Mouse (Mus musculus): ENCODE results near the gene Prr7. TPM values are rescaled to one million over a fixed set of nuclear protein-coding genes. Genes with fewer than 3 reads are reported as not detected.
A peak's percentile ranks its signal among the peaks of the same experiment; 100 is the strongest.

The Prr7 gene
- 4.2 and 5.8 TPM in 2 replicates for polyA plus RNA-seq (2015; fragmentation: Nextera tagmentation; extraction: Ambion mirVana)

DNA sequence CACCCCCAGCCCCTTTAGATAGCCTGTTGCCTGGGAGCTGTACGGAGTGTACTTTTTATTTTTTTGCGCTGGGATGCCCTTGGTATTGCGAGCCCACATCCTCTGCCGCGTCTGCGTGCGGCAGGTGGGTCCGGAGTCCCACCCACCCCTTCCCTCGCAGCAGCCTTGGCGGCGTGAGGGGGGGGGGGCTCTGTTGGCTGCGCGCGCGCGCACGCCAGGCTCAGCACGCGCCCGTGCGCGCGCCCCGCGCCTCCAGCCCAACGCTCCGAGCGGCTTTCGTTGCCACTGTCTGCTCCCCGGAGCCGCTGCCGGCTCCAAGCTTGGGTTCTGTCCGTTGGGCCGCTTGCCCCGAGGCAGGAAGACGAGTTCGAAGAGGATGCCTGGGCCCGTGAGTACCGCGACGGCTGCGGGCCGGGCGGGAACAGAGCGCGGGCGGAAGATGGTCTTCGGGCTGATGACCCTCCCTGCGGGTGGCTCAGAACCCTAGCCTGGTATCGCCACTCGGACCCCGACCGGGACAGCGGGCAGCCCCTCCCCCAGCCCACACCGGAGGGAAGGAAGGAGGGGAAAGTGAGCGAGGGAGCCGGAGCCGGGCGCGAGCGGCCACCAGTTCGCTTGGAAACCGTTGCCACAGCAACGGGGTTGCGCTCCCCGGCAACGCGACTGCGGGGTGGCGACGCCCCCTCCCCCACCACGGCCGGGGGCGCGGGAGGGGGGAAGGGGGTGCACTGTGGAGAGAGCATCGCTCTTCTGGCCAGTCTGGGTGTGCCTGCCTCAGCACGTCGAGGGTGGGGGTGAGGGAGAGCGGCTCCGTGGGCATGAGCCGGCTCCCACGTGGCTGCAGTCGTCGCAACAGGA lies at the start of gene Prr7:
Gene Prr7 (plus strand): TSS at position 241 of the 858 bp plus-strand sequence.
- Histone ChIP-seq H3K4me3 (replicated peaks) (peak within 1 kb of the TSS; percentile 88), H3K9ac (replicated peaks) (peak within 1 kb of the TSS; percentile 92), H3K9me3 (replicated peaks) (no peaks in the 10 kb centered on the region), H3K27ac (replicated peaks) (peak within 1 kb of the TSS; percentile 98), H3K36me3 (peaks cover 18% of the 10 kb centered on the region), H3K27me3 (replicated peaks) (no peaks in the 10 kb centered on the region), H3K4me1 (peaks cover 61% of the 10 kb centered on the region), H3K4me2 (peak within 1 kb of the TSS; percentile 89)
- under 1% methylated on average over 82 of the region's 84 CpGs for WGBS
- peak; percentile 81 for ATAC-seq (ENCODE audit: low FRiP score)

DNA sequence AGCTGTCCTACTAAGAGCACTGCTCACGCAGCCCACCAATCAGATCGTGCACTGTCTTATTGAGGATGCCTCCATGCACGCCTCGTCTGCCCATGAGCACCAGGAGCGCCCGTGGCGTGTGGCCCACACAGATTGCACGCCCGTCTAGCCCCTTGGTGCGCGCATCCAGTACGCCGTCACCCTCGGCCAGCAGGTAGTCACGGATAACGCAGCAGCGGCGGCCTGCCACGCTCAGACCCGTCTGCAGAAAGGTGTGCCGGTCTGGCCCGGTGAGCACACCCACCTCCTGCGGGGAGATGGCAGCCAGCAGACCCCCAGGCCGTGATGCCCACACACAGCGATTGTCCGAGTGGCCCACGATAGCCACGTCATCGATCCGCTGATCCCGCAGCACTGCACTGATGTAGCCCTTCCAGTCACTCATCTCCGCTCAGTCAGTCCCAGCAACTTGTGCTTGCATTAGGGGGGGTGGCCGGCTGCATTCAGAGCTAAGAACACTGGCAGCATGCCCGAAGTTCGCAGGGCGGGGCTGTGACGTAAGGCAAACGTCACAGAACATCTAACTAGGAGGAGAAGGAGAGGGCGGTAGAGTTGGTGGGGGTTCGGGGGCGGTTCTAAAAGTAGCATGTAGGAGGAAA lies 49.2 kb upstream of the Prr7 start, which contains the start of gene Pfn3:
Gene Pfn3 (minus strand): TSS at position 490 of the 638 bp plus-strand sequence.
- Histone ChIP-seq H3K4me2 (peak within 1 kb of the TSS; percentile 66), H3K4me3 (replicated peaks) (peak within 1 kb of the TSS; percentile 41), H3K9me3 (replicated peaks) (no peaks in the 10 kb centered on the region), H3K27ac (replicated peaks) (no peak within 1 kb of the TSS), H3K27me3 (replicated peaks) (peaks cover 30% of the 10 kb centered on the region), H3K9ac (replicated peaks) (peak within 1 kb of the TSS; percentile 34), H3K36me3 (no peaks in the 10 kb centered on the region), H3K4me1 (peaks cover 16% of the 10 kb centered on the region)
- peak; percentile 61; the same call in 1 of the 2 replicates for ATAC-seq (ENCODE audit: low FRiP score)
- WGBS, result 4% methylated on average over 41 of the region's 41 CpGs

GRCm38 (mm10) chr13:55418004-55418403 lies 46.1 kb upstream of the Prr7 start:
- H3K4me2 ChIP-seq, result peak overlapping the region; percentile 47
- no peaks in the 10 kb centered on the region for H3K36me3 ChIP-seq
- ATAC-seq (ENCODE audit: low FRiP score), result no peak
- H3K27ac ChIP-seq (replicated peaks), result no peak overlapping the region
- 9% methylated on average over 12 of the region's 12 CpGs for WGBS
- no peaks in the 10 kb centered on the region for H3K9me3 ChIP-seq (replicated peaks)
- H3K9ac ChIP-seq (replicated peaks), result peak overlapping the region; percentile 34; the same call in 1 of the 2 replicates
- peaks cover 31% of the 10 kb centered on the region for H3K4me1 ChIP-seq
- peaks cover 58% of the 10 kb centered on the region for H3K27me3 ChIP-seq (replicated peaks)
- H3K4me3 ChIP-seq (replicated peaks), result 0 out of 2 replicates have a peak overlapping the region, but pooled peaks have one; percentile 12

DNA sequence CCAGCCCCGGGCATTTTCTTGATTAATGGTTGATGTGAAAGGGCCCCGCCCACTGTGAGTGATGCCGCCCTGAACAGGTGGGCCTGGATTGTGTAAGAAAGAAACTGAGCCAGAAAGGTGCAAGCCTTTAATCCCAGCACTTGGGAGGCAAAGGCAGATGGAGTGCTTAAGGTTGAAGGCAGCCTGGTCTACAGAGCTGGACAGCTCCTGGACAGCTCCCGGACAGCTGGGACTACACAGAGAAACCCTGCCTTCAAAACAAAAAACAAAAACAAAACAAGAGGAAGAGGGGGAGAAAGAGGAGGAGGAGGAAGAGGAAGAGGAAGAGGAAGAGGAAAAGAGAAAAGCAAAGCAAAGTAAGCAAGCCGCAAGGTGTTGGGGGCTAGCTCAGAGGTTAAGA lies 44.9 kb upstream of the Prr7 start:
- H3K9me3 ChIP-seq (replicated peaks), result no peaks in the 10 kb centered on the region
- H3K27ac ChIP-seq (replicated peaks), result no peak overlapping the region
- no peak for ATAC-seq (ENCODE audit: low FRiP score)
- no peaks in the 10 kb centered on the region for H3K36me3 ChIP-seq
- H3K9ac ChIP-seq (replicated peaks), result no peak overlapping the region
- no peak overlapping the region for H3K4me3 ChIP-seq (replicated peaks)
- peaks cover 49% of the 10 kb centered on the region for H3K27me3 ChIP-seq (replicated peaks)
- H3K4me1 ChIP-seq, result peaks cover 31% of the 10 kb centered on the region
- no peak overlapping the region for H3K4me2 ChIP-seq
- 86% methylated on average over 5 of the region's 5 CpGs for WGBS

- peak; percentile 36; the same call in 1 of the 2 replicates for ATAC-seq (ENCODE audit: low FRiP score)
- no peaks in the 10 kb centered on the region for H3K36me3 ChIP-seq
- peaks cover 46% of the 10 kb centered on the region for H3K27me3 ChIP-seq (replicated peaks)
- peak overlapping the region; percentile 29; the same call in 1 of the 2 replicates for H3K4me3 ChIP-seq (replicated peaks)
- peaks cover 24% of the 10 kb centered on the region for H3K4me1 ChIP-seq
- 0 out of 2 replicates have a peak overlapping the region, but pooled peaks have one; percentile 32 for H3K9ac ChIP-seq (replicated peaks)
- no peak overlapping the region for H3K27ac ChIP-seq (replicated peaks)
- H3K4me2 ChIP-seq, result peak overlapping the region; percentile 53
- no peaks in the 10 kb centered on the region for H3K9me3 ChIP-seq (replicated peaks)
- 32% methylated on average over 51 of the region's 51 CpGs for WGBS
These were observed 43.8 kb upstream of the Prr7 start for GRCm38 (mm10) chr13:55420018-55420932.

- 16% methylated on average over 35 of the region's 35 CpGs for WGBS
- peak; percentile 67; the same call in 1 of the 2 replicates for ATAC-seq (ENCODE audit: low FRiP score)
- H3K27me3 ChIP-seq (replicated peaks), result peaks cover 46% of the 10 kb centered on the region
These were observed 42.9 kb upstream of the Prr7 start for GRCm38 (mm10) chr13:55420933-55421800.

DNA sequence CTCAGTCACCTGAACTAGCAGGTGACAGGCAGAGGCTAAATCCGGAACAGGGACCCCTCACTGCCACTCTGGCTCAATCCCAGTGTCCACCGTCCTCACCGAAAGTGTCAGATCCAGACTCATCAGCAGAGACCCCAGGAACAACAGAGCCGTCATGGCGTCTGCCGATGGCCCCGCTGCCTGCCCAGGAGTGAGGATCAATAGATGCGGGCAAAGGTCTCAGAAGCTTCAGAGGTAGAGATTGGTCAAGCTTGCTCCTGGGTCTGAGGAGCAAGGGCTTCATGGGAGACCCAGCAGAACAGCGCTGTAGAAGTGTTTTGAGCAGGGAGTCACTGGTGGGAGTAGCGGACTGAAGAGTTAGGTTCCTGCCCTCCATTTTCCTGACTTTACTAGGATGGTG lies 37.5 kb upstream of the Prr7 start, which contains the start of gene F12:
Gene F12 (minus strand): TSS at position 181 of the 400 bp plus-strand sequence.
- Histone ChIP-seq H3K27ac (replicated peaks) (no peak within 1 kb of the TSS), H3K4me2 (no peak within 1 kb of the TSS), H3K4me3 (replicated peaks) (no peak within 1 kb of the TSS), H3K36me3 (no peaks in the 10 kb centered on the region), H3K9me3 (replicated peaks) (no peaks in the 10 kb centered on the region), H3K27me3 (replicated peaks) (peaks cover 11% of the 10 kb centered on the region), H3K9ac (replicated peaks) (no peak within 1 kb of the TSS), H3K4me1 (peaks cover under 1% of the 10 kb centered on the region; the same call in 1 of the 2 replicates)
- 90% methylated on average over 10 of the region's 10 CpGs for WGBS
- ATAC-seq (ENCODE audit: low FRiP score), result no peak

More at GRCm38 (mm10) chr13:55420933-55421800, 42.9 kb upstream of the Prr7 start:
- Histone ChIP-seq H3K4me1 (peaks cover 24% of the 10 kb centered on the region), H3K27ac (replicated peaks) (no peak overlapping the region), H3K4me3 (replicated peaks) (peak overlapping the region; percentile 29), H3K9me3 (replicated peaks) (no peaks in the 10 kb centered on the region), H3K9ac (replicated peaks) (peak overlapping the region; percentile 32), H3K4me2 (peak overlapping the region; percentile 53), H3K36me3 (no peaks in the 10 kb centered on the region)

DNA sequence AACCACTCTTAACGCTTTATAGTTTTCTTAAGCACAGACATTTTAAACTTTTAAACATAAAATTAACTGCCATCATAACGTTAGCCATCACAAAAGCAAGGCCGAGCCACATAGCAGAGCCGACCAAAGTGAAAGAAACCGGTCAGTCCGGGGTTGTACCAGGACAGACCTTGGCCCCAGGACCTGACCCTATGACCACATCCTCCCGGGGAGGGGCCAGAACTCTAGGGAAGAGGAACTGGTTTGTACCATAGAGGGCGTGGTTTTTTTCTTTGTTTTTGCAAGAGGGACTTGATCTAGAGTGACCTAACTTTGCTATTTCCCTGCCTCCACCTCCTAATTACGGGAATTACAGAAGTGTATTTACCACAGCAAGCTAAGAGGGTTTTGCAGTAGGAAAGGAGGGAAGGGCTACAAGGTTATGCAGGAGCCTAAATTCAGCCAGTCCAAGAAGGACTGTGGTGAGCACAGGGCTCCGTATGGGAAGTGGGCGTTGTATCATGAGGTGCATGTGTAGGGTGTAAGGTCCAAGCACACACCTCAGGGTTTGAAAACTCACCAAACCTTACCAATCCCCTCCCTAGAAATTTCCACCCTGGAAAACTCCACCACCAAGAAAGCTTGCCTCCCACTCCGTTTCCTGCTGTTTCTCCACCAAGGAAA lies 34.7 kb upstream of the Prr7 start:
- no peak overlapping the region for H3K4me2 ChIP-seq
- no peaks in the 10 kb centered on the region for H3K36me3 ChIP-seq
- H3K9ac ChIP-seq (replicated peaks), result no peak overlapping the region
- ATAC-seq (ENCODE audit: low FRiP score), result no peak
- H3K27me3 ChIP-seq (replicated peaks), result no peaks in the 10 kb centered on the region
- H3K9me3 ChIP-seq (replicated peaks), result no peaks in the 10 kb centered on the region
- no peaks in the 10 kb centered on the region for H3K4me1 ChIP-seq
- WGBS, result 76% methylated on average over 12 of the region's 12 CpGs
- H3K27ac ChIP-seq (replicated peaks), result no peak overlapping the region
- no peak overlapping the region for H3K4me3 ChIP-seq (replicated peaks)

DNA sequence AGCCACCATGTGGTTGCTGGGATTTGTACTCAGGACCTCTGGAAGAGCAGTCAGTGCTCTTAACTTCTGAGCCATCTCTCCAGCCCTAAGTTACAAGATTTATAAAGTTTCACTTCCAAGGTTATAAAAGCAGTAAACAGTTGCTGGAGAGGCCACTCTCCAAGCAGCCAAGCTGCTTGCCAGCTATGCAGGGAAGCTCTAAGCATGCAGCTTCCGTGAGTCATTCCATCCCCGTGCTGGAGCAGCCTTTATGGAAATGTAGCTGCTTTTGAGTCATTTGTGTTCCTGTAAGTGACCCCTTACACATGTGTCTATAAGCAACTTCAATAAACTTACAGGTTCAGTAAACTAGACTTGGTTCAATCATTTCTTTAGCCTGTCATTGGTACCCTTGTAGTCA lies 33.5 kb upstream of the Prr7 start:
- Histone ChIP-seq H3K27ac (replicated peaks) (no peak overlapping the region), H3K27me3 (replicated peaks) (no peaks in the 10 kb centered on the region), H3K4me2 (no peak overlapping the region), H3K9me3 (replicated peaks) (no peaks in the 10 kb centered on the region), H3K9ac (replicated peaks) (no peak overlapping the region), H3K4me3 (replicated peaks) (no peak overlapping the region), H3K4me1 (no peaks in the 10 kb centered on the region), H3K36me3 (no peaks in the 10 kb centered on the region)
- ATAC-seq (ENCODE audit: low FRiP score), result no peak
- WGBS, result 85% methylated on average over 2 of the region's 2 CpGs
